Mouse (Mus musculus): ENCODE data around the gene Fam76a. TPM values are rescaled to one million over a fixed set of nuclear protein-coding genes. Genes with fewer than 3 reads are reported as not detected.

Fam76a gene
- total RNA-seq (2023), result 10 to 100 TPM; 24.7 to 25.6 TPM

DNA sequence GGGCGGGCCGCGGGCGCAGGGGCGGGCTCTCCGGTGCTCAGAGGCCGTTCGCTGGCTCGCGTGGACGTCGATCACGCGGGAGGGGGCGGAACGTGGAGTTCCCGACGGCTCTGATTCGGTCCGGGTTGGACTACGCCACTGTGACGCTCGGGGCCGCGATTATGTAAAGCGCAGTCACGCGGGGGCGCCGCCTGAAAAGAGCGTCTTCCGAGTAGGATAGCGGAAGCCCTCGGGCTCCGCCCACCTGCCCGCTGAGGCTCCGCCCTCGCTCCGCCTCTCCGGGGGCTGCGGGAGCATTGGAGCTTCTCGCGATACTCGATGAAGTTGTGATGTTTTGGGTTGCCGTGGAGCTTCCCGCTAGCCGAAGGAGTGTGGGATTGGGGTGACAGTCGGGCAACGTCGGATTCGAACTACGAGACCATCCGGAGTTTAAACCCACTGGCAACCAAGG, at the start of gene Fam76a:
TSS of gene Fam76a (minus strand) at position 1 of the 451 bp plus-strand sequence.

DNA sequence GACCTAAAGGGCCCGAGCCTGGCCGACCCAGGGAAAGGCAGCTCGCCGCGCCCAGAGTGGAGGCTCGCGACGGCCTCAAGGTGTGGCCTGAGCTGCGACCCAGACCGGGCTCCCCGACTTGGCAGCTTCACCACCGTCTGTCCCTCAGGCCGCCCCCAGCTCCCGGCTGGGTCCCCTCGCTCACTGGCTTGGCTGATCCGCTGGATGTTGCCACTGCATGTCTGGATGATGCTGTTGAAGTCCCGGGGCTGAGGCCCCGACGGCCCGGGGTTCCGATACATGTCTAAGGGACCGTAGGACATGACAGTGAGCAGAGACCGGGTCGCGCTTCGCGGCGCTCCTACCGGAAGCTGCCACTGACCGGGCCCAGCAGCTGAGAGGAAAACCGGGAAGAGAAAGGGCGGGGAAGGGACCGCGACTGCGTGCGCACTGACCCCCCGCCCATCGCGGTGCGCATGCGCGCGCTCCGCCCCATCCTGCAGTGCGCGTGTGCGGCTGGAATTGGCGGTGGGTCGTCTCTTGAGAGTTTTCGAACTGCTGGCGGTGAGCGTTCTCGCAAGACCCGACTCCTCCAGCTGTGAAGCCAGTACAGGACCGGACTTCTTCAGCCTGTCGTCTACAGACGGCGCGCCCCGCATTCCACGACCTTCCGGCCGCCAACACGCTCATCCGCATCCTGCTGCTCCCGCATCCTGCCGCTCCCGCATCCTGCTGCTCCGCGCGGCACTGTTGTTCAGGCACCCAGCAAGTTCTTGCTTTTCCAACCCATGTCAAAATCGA, 38.1 kb downstream of the Fam76a start, which contains the start of gene Stx12:
TSS of gene Stx12 (minus strand) at position 446 of the 780 bp plus-strand sequence.

Other genes starting within 250 kb of the Fam76a start
- 1 to 10 TPM; 3.1 to 4.8 TPM for gene Xkr8, start 190.0 kb downstream of the Fam76a start, total RNA-seq (2023)
- 1 to 10 TPM; 1.7 to 2.5 TPM for gene Smpdl3b, start 165.3 kb downstream of the Fam76a start, total RNA-seq (2023)
- gene Rpa2, start 154.2 kb downstream of the Fam76a start, total RNA-seq (2023), result 10 to 100 TPM; 33.9 to 38.0 TPM
- gene Themis2, start 126.2 kb downstream of the Fam76a start, total RNA-seq (2023), result 100 to 1,000 TPM; 175 to 186 TPM
- gene Ppp1r8, start 79.4 kb downstream of the Fam76a start, total RNA-seq (2023), result 10 to 100 TPM; 21.7 to 24.6 TPM
- 10 to 100 TPM; 17.9 to 20.8 TPM for gene Stx12, start 38.0 kb downstream of the Fam76a start, total RNA-seq (2023)
- gene Fgr, start 51.5 kb upstream of the Fam76a start, total RNA-seq (2023), result 100 to 1,000 TPM; 281 to 295 TPM
- 1 to 10 TPM; 6.8 to 8.5 TPM for gene Ahdc1, start 88.7 kb upstream of the Fam76a start, total RNA-seq (2023)
- gene Wasf2, start 207.9 kb upstream of the Fam76a start, total RNA-seq (2023), result 100 to 1,000 TPM; 277 to 285 TPM

All from neutrophil, adult 59 days (primary cell).